25 mouse cellular contexts compared by ENCODE assay signal in the genomic region with DNA sequence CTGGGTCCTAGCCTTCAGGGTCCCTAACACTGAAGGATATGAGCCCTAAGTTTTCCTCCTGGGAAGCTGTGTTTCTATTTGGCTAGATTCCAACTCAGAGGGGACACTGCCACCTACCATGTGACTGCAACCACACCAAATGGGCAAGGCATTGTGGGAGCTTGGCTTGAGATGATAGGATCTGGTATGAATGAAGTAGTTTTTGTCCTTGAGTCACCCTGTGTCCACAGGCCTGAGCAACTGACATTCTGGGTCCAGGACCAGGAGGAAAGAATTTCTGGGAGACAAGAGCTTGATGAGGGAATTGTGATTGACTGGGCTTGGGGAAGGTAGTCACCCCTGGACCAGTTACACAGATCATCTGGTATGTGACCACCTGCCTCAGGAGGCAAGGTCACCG. TPM values are rescaled to one million over a fixed set of nuclear protein-coding genes. Genes with fewer than 3 reads are reported as not detected.
DNase-seq lines count a peak whose midpoint lies in the region; ATAC-seq lines count a peak whose summit lies in the region.
"Had no signal": no experiment of that assay in that cellular context is flagged by ENCODE, and none has a peak within 500 bp of the region (broad histone marks: within the 10 kb centered on the region; RNA-seq: fewer than 3 reads in every experiment).

No protein-coding gene starts in this region.

- H3K4me1 ChIP-seq in limb, embryonic 11.5 days (ENCODE audit: control insufficient read depth, insufficient read depth, low read length): no peaks in the 10 kb centered on the region
- H3K4me1 ChIP-seq in limb, embryonic 10.5 days: peaks cover 5% of the 10 kb centered on the region

- ATAC-seq in limb, embryonic 11.5 days (ENCODE audit: insufficient number of reproducible peaks, low FRiP score, low TSS enrichment, low read depth): 0 out of 2 replicates have a peak, but pooled peaks have one; percentile 24
- ATAC-seq: forebrain, embryonic 15.5 days; hindbrain, embryonic 16.5 days; inflammation-experienced regulatory T-cells, adult 6 months; intestine, embryonic 16.5 days; Patski had no signal

- no peaks in the 10 kb centered on the region for H3K36me3 ChIP-seq in limb, embryonic 11.5 days (ENCODE audit: control insufficient read depth, insufficient read depth, low read length)
- peaks cover 50% of the 10 kb centered on the region for H3K36me3 ChIP-seq in limb, embryonic 10.5 days
- H3K36me3 ChIP-seq: forebrain, embryonic 15.5 days; heart, embryonic 15.5 days had no signal

- no peak overlapping the region for H3K4me2 ChIP-seq in limb, embryonic 11.5 days (ENCODE audit: low read depth, severe bottlenecking)
- H3K4me2 ChIP-seq: embryonic facial prominence, embryonic 13.5 days; forebrain, embryonic 12.5 days; forebrain, embryonic 15.5 days; heart, embryonic 12.5 days; heart, embryonic 15.5 days; hindbrain, embryonic 12.5 days had no signal

- no peak overlapping the region for H3K9ac ChIP-seq in limb, embryonic 11.5 days (ENCODE audit: low read length)
- H3K9ac ChIP-seq: embryonic facial prominence, embryonic 13.5 days; forebrain, embryonic 12.5 days; forebrain, embryonic 15.5 days; heart, embryonic 12.5 days; heart, embryonic 15.5 days; hindbrain, embryonic 12.5 days had no signal

- H3K27ac ChIP-seq in limb, embryonic 11.5 days (replicated peaks; ENCODE audit: low read depth, low read length): no peak overlapping the region
- no peak overlapping the region for H3K27ac ChIP-seq in limb, embryonic 10.5 days
- H3K27ac ChIP-seq: embryonic facial prominence, embryonic 10.5 days; embryonic facial prominence, embryonic 13.5 days; forebrain, embryonic 12.5 days; forebrain, embryonic 15.5 days; heart, embryonic 15.5 days; hindbrain, embryonic 12.5 days had no signal

- no peak overlapping the region for H3K4me3 ChIP-seq in limb, embryonic 11.5 days (ENCODE audit: low read depth, low read length)
- no peak overlapping the region for H3K4me3 ChIP-seq in limb, embryonic 10.5 days
- H3K4me3 ChIP-seq: embryonic facial prominence, embryonic 10.5 days; embryonic facial prominence, embryonic 13.5 days; erythroblast, embryonic 14.5 days; forebrain, embryonic 12.5 days; forebrain, embryonic 15.5 days; heart, embryonic 12.5 days; heart, embryonic 15.5 days; hindbrain, embryonic 12.5 days had no signal

- 80% methylated on average over 1 of the region's 1 CpGs for WGBS in limb, embryonic 11.5 days
- WGBS in limb, embryonic 10.5 days: 88% methylated on average over 1 of the region's 1 CpGs

- peak; percentile 49 to 72 for DNase-seq in adrenal gland, adult (ENCODE audit: inconsistent age in 2 of 2, low spot score in 1 of 2)
- no peak for DNase-seq in adrenal gland, postnatal 36 days
- DNase-seq in adrenal gland, postnatal 14 days: peak; percentile 63
- no peak for DNase-seq in adrenal gland, adult 8-10 months
- no peak for DNase-seq in limb, embryonic 11.5 days (ENCODE audit: low spot score)
- DNase-seq in limb, embryonic 10.5 days (ENCODE audit: low spot score): no peak
- peak; percentile 47 for DNase-seq in Muller cell, postnatal 12 days (ENCODE audit: inconsistent ontology term)
- DNase-seq: cerebellum, adult 11-12 months; cerebellum, adult 8-10 months; cerebellum, postnatal 36 days; embryo, embryonic 11 days; gastrocnemius, postnatal 25 days; heart, adult 18-20 months had no signal

- no peaks in the 10 kb centered on the region for H3K27me3 ChIP-seq in limb, embryonic 11.5 days (ENCODE audit: control insufficient read depth, insufficient read depth, low read length)
- no peaks in the 10 kb centered on the region for H3K27me3 ChIP-seq in limb, embryonic 10.5 days (ENCODE audit: low read depth, poor library complexity, severe bottlenecking)
- H3K27me3 ChIP-seq: embryonic facial prominence, embryonic 13.5 days; forebrain, embryonic 12.5 days; forebrain, embryonic 15.5 days; heart, embryonic 12.5 days; heart, embryonic 15.5 days; hindbrain, embryonic 12.5 days; Patski had no signal

- no peaks in the 10 kb centered on the region for H3K9me3 ChIP-seq in limb, embryonic 11.5 days (ENCODE audit: control insufficient read depth, low read length)
- H3K9me3 ChIP-seq in limb, embryonic 10.5 days (replicated peaks): no peaks in the 10 kb centered on the region
- H3K9me3 ChIP-seq: embryonic facial prominence, embryonic 10.5 days; embryonic facial prominence, embryonic 13.5 days; forebrain, embryonic 12.5 days; forebrain, embryonic 15.5 days; heart, embryonic 12.5 days; heart, embryonic 15.5 days; hindbrain, embryonic 12.5 days had no signal

RNA-seq across cellular contexts. Expression of a gene that starts 42.0 kb away (rescaled TPM):
- total RNA-seq in adrenal gland, postnatal 36 days (2021): 1 to 10 TPM; 1.4 to 2.6 TPM
- total RNA-seq in adrenal gland, postnatal 14 days (2021): 1.0 and 5.4 TPM in 2 replicates
- 1 to 10 TPM; 1.2 to 3.0 (median 2.4) TPM for total RNA-seq in adrenal gland, adult 8-10 months (2022)
- polyA plus RNA-seq in limb, embryonic 11.5 days (2014; fragmentation: Nextera tagmentation; extraction: Ambion mirVana): 1.2 and 1.5 TPM in 2 replicates
- polyA plus RNA-seq in limb, embryonic 10.5 days (2016; fragmentation: Nextera tagmentation; extraction: Ambion mirVana): 0.31 and 0.63 TPM in 2 replicates

RNA-seq across cellular contexts. Expression of a gene that starts 53.2 kb away (rescaled TPM):
- 1 to 10 TPM in 1 of 2 experiments, under 1 TPM in 1; 0.79 to 1.1 TPM for total RNA-seq in adrenal gland, postnatal 36 days (2021)
- 0.64 and 0.78 TPM in 2 replicates for total RNA-seq in adrenal gland, postnatal 14 days (2021)
- total RNA-seq in adrenal gland, adult 8-10 months (2022): 1 to 10 TPM; 1.0 to 2.1 (median 1.4) TPM
- polyA plus RNA-seq in limb, embryonic 11.5 days (2014; fragmentation: Nextera tagmentation; extraction: Ambion mirVana): 0.23 and 0.29 TPM in 2 replicates
- 0.10 and 0.18 TPM in 2 replicates for polyA plus RNA-seq in limb, embryonic 10.5 days (2016; fragmentation: Nextera tagmentation; extraction: Ambion mirVana)
- polyA plus RNA-seq: erythroblast, embryonic 14.5 days; Patski had no signal

Comparison
In these comparisons a context has a peak if more than half of its experiments do, and no peak if none do; other contexts are left out.
1. DNase-seq: peak in adrenal gland, adult (2 of 2), adrenal gland, postnatal 14 days (single experiment) and Muller cell, postnatal 12 days (single experiment); none in adrenal gland, postnatal 36 days (0 of 2), adrenal gland, adult 8-10 months (single experiment), limb, embryonic 11.5 days (single experiment) and limb, embryonic 10.5 days (single experiment).